Mouse (Mus musculus): Measurements from ENCODE around the gene Arl3. TPM values are rescaled to one million over a fixed set of nuclear protein-coding genes. Genes with fewer than 3 reads are reported as not detected.

Gene Arl3
- polyA plus RNA-seq, 1 experiment = 227 TPM

GRCm38 (mm10) chr19:46518828-46519621, 54.0 kb downstream of the Arl3 start:
- peaks cover 9% of the 10 kb centered on the region for H3K4me1 ChIP-seq (ENCODE audit: control insufficient read depth, insufficient read depth, low read length)
- no peak for TF ChIP-seq POLR2A (IDR thresholded peaks at IDR 0.05; ENCODE audit: borderline replicate concordance, insufficient read depth, low read length)
- no peak for TF ChIP-seq CTCF (IDR thresholded peaks at IDR 0.05; ENCODE audit: borderline replicate concordance, insufficient read depth, low read depth, low read length)
- no peak overlapping the region for H3K4me3 ChIP-seq (replicated peaks; ENCODE audit: insufficient read depth, low read depth, low read length)
- H3K27me3 ChIP-seq (ENCODE audit: control insufficient read depth, insufficient read depth, low read length) = no peaks in the 10 kb centered on the region
- no peak overlapping the region for H3K27ac ChIP-seq (ENCODE audit: insufficient read depth, low read length)
- 32% methylated on average over 5 of the region's 5 CpGs for WGBS
- no peak for DNase-seq

GRCm38 (mm10) chr19:46518352-46518787, 54.6 kb downstream of the Arl3 start:
- DNase-seq = no peak
- H3K4me3 ChIP-seq (replicated peaks; ENCODE audit: insufficient read depth, low read depth, low read length) = no peak overlapping the region
- no peak overlapping the region for H3K27ac ChIP-seq (ENCODE audit: insufficient read depth, low read length)
- H3K4me1 ChIP-seq (ENCODE audit: control insufficient read depth, insufficient read depth, low read length) = peaks cover 3% of the 10 kb centered on the region
- TF ChIP-seq POLR2A (IDR thresholded peaks at IDR 0.05; ENCODE audit: borderline replicate concordance, insufficient read depth, low read length) (no peak), CTCF (IDR thresholded peaks at IDR 0.05; ENCODE audit: borderline replicate concordance, insufficient read depth, low read depth, low read length) (no peak)
- no peaks in the 10 kb centered on the region for H3K27me3 ChIP-seq (ENCODE audit: control insufficient read depth, insufficient read depth, low read length)
- WGBS = 4% methylated on average over 13 of the region's 13 CpGs

GRCm38 (mm10) chr19:46517529-46518351, 55.3 kb downstream of the Arl3 start:
- Histone ChIP-seq H3K27me3 (ENCODE audit: control insufficient read depth, insufficient read depth, low read length) (no peaks in the 10 kb centered on the region), H3K27ac (ENCODE audit: insufficient read depth, low read length) (no peak overlapping the region), H3K4me3 (replicated peaks; ENCODE audit: insufficient read depth, low read depth, low read length) (no peak overlapping the region), H3K4me1 (ENCODE audit: control insufficient read depth, insufficient read depth, low read length) (no peaks in the 10 kb centered on the region; the same call in 1 of the 2 replicates)
- no peak for TF ChIP-seq POLR2A (IDR thresholded peaks at IDR 0.05; ENCODE audit: borderline replicate concordance, insufficient read depth, low read length)
- TF ChIP-seq CTCF (IDR thresholded peaks at IDR 0.05; ENCODE audit: borderline replicate concordance, insufficient read depth, low read depth, low read length) = no peak
- no peak for DNase-seq
- 42% methylated on average over 10 of the region's 14 CpGs for WGBS

- Histone ChIP-seq H3K4me1 (ENCODE audit: control insufficient read depth, insufficient read depth, low read length) (no peaks in the 10 kb centered on the region; the same call in 1 of the 2 replicates), H3K4me3 (replicated peaks; ENCODE audit: insufficient read depth, low read depth, low read length) (no peak overlapping the region), H3K27me3 (ENCODE audit: control insufficient read depth, insufficient read depth, low read length) (no peaks in the 10 kb centered on the region), H3K27ac (ENCODE audit: insufficient read depth, low read length) (no peak overlapping the region)
- 61% methylated on average over 3 of the region's 3 CpGs for WGBS
- DNase-seq = no peak
- TF ChIP-seq CTCF (IDR thresholded peaks at IDR 0.05; ENCODE audit: borderline replicate concordance, insufficient read depth, low read depth, low read length) = no peak
- TF ChIP-seq POLR2A (IDR thresholded peaks at IDR 0.05; ENCODE audit: borderline replicate concordance, insufficient read depth, low read length) = no peak
Measured at GRCm38 (mm10) chr19:46516667-46517528, 56.1 kb downstream of the Arl3 start.

GRCm38 (mm10) chr19:46515287-46515821, 57.6 kb downstream of the Arl3 start:
- TF ChIP-seq POLR2A (IDR thresholded peaks at IDR 0.05; ENCODE audit: borderline replicate concordance, insufficient read depth, low read length) (no peak), CTCF (IDR thresholded peaks at IDR 0.05; ENCODE audit: borderline replicate concordance, insufficient read depth, low read depth, low read length) (no peak)
- Histone ChIP-seq H3K4me1 (ENCODE audit: control insufficient read depth, insufficient read depth, low read length) (no peaks in the 10 kb centered on the region; the same call in 1 of the 2 replicates), H3K27ac (ENCODE audit: insufficient read depth, low read length) (no peak overlapping the region), H3K27me3 (ENCODE audit: control insufficient read depth, insufficient read depth, low read length) (no peaks in the 10 kb centered on the region), H3K4me3 (replicated peaks; ENCODE audit: insufficient read depth, low read depth, low read length) (no peak overlapping the region)
- no peak for DNase-seq
- 76% methylated on average over 24 of the region's 24 CpGs for WGBS

- Histone ChIP-seq H3K4me1 (ENCODE audit: control insufficient read depth, insufficient read depth, low read length) (peaks cover 7% of the 10 kb centered on the region), H3K27me3 (ENCODE audit: control insufficient read depth, insufficient read depth, low read length) (no peaks in the 10 kb centered on the region), H3K27ac (ENCODE audit: insufficient read depth, low read length) (no peak overlapping the region), H3K4me3 (replicated peaks; ENCODE audit: insufficient read depth, low read depth, low read length) (no peak overlapping the region)
- TF ChIP-seq POLR2A (IDR thresholded peaks at IDR 0.05; ENCODE audit: borderline replicate concordance, insufficient read depth, low read length) (no peak), CTCF (IDR thresholded peaks at IDR 0.05; ENCODE audit: borderline replicate concordance, insufficient read depth, low read depth, low read length) (no peak)
- WGBS = 73% methylated on average over 12 of the region's 12 CpGs
- no peak for DNase-seq
Measured at GRCm38 (mm10) chr19:46514387-46514786, 58.6 kb downstream of the Arl3 start.

- peaks cover 27% of the 10 kb centered on the region for H3K4me1 ChIP-seq (ENCODE audit: control insufficient read depth, insufficient read depth, low read length)
Measured at GRCm38 (mm10) chr19:46511263-46511662, 61.7 kb downstream of the Arl3 start.

More at GRCm38 (mm10) chr19:46511263-46511662, 61.7 kb downstream of the Arl3 start:
- no peak overlapping the region for H3K4me3 ChIP-seq (replicated peaks; ENCODE audit: insufficient read depth, low read depth, low read length)
- no peak overlapping the region for H3K27ac ChIP-seq (ENCODE audit: insufficient read depth, low read length)
- no peaks in the 10 kb centered on the region for H3K27me3 ChIP-seq (ENCODE audit: control insufficient read depth, insufficient read depth, low read length)
- TF ChIP-seq POLR2A (IDR thresholded peaks at IDR 0.05; ENCODE audit: borderline replicate concordance, insufficient read depth, low read length) = no peak
- TF ChIP-seq CTCF (IDR thresholded peaks at IDR 0.05; ENCODE audit: borderline replicate concordance, insufficient read depth, low read depth, low read length) = no peak
- DNase-seq = no peak
- 68% methylated on average over 10 of the region's 10 CpGs for whole genome bisulfite sequencing

All from cerebellum, adult 2 months (tissue).